Mouse (Mus musculus) kidney, adult 2 months (tissue): ENCODE measurements around the gene Ccne1. TPM values are rescaled to one million over a fixed set of nuclear protein-coding genes. Genes with fewer than 3 reads are reported as not detected.

Experiments
- DNase-seq: peaks from one replicate; pipeline ENCODE4 v3.0.0; 2021
- H3K27ac ChIP-seq: fragments of 200-500 bp; 2 replicates; pipeline ENCODE4 v1.5.1; 2012; ENCODE audit warnings: low read depth, low read length, control low read depth, inconsistent platforms; ENCODE audit not compliant: insufficient read depth
- H3K27me3 ChIP-seq: fragments of 200-500 bp; replicated peaks from 2 replicates; pipeline ENCODE4 v1.6.1; 2012; ENCODE audit warnings: mild to moderate bottlenecking, moderate library complexity, low read length, inconsistent platforms; ENCODE audit not compliant: control insufficient read depth, insufficient read depth
- H3K36me3 ChIP-seq: fragments of 200-500 bp; 2 replicates; pipeline ENCODE4 v1.6.1; 2012; ENCODE audit warnings: mild to moderate bottlenecking, moderate library complexity, low read length, inconsistent platforms; ENCODE audit not compliant: control insufficient read depth, insufficient read depth
- H3K4me1 ChIP-seq: fragments of 200-500 bp; 2 replicates; pipeline ENCODE4 v1.6.1; 2011; ENCODE audit warnings: low read length; ENCODE audit not compliant: control insufficient read depth, insufficient read depth
- H3K4me3 ChIP-seq: fragments of 200-500 bp; 2 replicates; pipeline ENCODE4 v1.5.1; 2011; ENCODE audit warnings: mild to moderate bottlenecking, low read depth, low read length, control low read depth; ENCODE audit not compliant: insufficient read depth
- CTCF ChIP-seq: fragments of 200-500 bp; conservative IDR thresholded peaks from 2 replicates; pipeline ENCODE4 v1.5.1; 2011; ENCODE audit warnings: low read depth, mild to moderate bottlenecking, control low read depth, low read length, moderate library complexity, mixed read lengths; ENCODE audit not compliant: insufficient read depth, insufficient read length
- POLR2A ChIP-seq: fragments of 200-500 bp; IDR thresholded peaks from one replicate; pipeline ENCODE4 v1.6.1; 2011; ENCODE audit warnings: low read depth, low read length, control low read depth
- WGBS: fragments of 180-500 bp; shearing (Covaris S2); methylation state at CpG from one replicate; pipeline ENCODE4 v1.1.7; 2018; 5-methylcytosine and 5-hydroxymethylcytosine counted together
- polyA plus RNA-seq: library from polyadenylated mRNA; depleted of rRNA; stranded (reverse); fragments of >200 nt; gene quantifications from 2 replicates; pipeline ENCODE4 v1.2.3, GENCODE M21; 2012; rRNA removed

The Ccne1 gene
- polyA plus RNA-seq, 1 experiment = 0.95 TPM

DNA sequence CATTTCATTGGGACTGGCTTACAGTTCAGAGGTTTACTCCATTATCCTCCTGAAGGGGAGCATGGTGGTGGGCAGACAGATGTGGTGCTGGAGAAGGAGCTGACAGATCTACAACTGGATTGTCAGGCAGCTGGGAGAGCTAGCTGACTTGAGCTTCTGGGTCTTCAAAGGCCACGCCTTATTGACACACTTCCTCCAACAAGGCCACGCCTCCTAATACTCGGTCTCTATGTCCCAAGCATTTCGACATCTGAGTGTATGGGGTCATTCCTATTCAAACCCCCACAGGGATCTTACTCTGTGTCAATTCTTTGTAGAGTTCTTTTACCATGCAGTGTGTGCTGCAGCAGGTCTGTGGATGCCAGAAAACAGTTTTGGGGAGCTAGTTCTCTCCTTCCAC lies 42.9 kb downstream of the Ccne1 start:
- no peak overlapping the region for H3K4me3 ChIP-seq
- no peaks in the 10 kb centered on the region for H3K36me3 ChIP-seq
- 56% methylated on average over 4 of the region's 4 CpGs for WGBS
- no peak for DNase-seq
- H3K27ac ChIP-seq = no peak overlapping the region
- TF ChIP-seq POLR2A = no peak
- TF ChIP-seq CTCF = no peak
- no peaks in the 10 kb centered on the region for H3K27me3 ChIP-seq
- no peaks in the 10 kb centered on the region for H3K4me1 ChIP-seq

DNA sequence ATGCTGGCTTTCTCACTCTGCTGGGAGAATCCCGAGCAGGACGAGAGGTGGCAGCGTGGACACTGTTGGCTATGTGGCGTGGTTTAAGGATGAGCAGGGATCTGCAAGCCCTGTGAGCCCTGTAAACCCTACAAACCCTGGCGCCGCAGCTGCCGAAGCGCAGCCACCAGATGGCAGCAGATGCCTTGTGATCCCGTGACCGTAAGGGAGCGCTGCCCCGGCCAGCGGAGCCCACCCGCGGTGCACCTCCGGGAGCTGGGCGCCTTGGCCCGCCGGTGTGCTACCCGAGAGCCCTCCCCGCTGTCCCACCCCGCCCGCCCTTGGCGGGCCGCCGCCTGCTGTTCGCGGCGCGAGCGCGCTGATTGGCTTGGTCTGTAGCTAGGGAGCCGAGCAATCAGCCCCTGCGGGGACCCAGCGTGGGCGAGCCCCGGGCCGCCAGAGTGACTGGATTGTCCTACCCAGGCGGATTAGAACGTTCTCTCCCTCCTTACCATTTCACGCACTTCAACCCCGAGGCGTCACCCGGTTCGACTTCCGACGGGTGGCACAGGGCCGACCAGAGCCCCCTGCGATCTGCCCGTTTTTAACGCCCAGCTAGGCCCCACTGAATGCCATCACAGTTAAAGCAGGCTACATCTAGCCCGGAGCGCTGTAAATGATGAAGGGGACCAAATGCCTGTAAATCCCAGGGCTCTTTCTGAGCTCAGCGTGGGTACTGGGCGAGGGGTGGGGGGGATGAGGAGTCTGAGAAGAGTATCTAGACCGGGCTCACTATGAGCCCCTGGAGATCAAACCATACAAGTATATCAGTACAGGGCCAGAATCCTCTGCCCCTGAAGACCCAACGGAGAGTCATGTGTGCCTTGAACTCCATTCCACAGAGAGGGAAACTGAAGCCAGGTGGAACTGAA lies 46.0 kb downstream of the Ccne1 start:
- H3K36me3 ChIP-seq = no peaks in the 10 kb centered on the region
- peak overlapping the region; percentile 57 for H3K4me3 ChIP-seq
- 3% methylated on average over 56 of the region's 57 CpGs for WGBS
- peak; percentile 85 for DNase-seq
- H3K27ac ChIP-seq = no peak overlapping the region
- H3K4me1 ChIP-seq = no peaks in the 10 kb centered on the region
- H3K27me3 ChIP-seq = no peaks in the 10 kb centered on the region
- TF ChIP-seq CTCF (peak; percentile 90), POLR2A (no peak)

DNA sequence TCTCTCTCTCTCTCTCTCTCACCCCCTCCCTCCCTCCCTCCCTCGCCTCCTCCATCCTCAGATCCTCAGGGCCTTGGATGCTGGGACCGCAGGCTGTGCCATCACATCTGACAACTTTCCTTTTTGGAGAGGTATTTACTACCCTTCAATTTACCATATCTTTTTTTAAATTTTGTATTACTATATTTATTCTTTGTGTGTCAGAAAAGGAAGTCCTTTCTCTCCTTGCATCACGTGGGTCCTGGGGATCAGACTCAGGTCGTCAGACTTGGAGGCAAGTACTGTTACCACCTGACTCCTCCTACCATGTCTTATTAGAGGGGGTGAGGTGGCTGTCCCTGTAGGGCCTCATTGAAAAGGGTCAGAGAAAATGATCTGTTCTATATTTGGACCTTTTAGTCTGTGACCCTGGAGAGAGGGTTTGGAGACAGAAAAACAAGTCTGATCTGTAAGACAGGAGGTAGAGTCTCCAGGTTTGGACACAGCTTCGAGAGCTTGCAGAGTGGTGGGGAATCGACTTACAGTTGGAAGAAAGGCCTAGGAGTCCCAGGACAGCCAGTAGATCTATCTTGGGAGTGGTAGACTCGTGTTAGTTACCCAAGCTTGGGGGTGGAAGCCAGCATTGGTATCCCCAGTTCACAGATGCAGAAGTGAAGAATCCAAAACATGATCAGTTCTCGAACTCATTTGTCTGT lies 47.6 kb downstream of the Ccne1 start:
- Histone ChIP-seq H3K27me3 (no peaks in the 10 kb centered on the region), H3K4me1 (no peaks in the 10 kb centered on the region), H3K36me3 (no peaks in the 10 kb centered on the region), H3K27ac (no peak overlapping the region), H3K4me3 (no peak overlapping the region)
- TF ChIP-seq POLR2A (no peak), CTCF (no peak)
- 74% methylated on average over 8 of the region's 8 CpGs for WGBS
- no peak for DNase-seq

DNA sequence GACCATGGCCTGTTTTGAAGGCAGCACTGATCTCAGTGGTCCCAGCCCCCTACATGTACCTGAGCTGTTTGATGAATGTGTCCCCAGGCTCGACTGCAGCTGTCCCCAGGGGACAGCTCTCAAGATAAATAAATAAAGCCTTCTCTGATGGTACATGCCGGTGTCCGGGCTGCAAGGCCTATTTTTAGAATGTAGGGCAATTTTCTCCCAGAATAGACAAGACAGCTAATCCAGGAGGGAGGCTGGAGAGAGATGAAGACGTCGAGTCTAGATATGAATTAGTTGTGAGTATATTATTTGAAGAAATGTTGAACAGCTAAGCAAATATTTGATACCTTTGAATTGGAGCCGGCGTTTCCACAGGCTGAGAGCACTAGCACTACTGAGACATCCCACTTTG lies 48.2 kb downstream of the Ccne1 start:
- Histone ChIP-seq H3K27ac (no peak overlapping the region), H3K4me3 (no peak overlapping the region), H3K4me1 (no peaks in the 10 kb centered on the region), H3K27me3 (no peaks in the 10 kb centered on the region), H3K36me3 (no peaks in the 10 kb centered on the region)
- TF ChIP-seq CTCF (no peak), POLR2A (no peak)
- 60% methylated on average over 7 of the region's 7 CpGs for WGBS
- DNase-seq = no peak

DNA sequence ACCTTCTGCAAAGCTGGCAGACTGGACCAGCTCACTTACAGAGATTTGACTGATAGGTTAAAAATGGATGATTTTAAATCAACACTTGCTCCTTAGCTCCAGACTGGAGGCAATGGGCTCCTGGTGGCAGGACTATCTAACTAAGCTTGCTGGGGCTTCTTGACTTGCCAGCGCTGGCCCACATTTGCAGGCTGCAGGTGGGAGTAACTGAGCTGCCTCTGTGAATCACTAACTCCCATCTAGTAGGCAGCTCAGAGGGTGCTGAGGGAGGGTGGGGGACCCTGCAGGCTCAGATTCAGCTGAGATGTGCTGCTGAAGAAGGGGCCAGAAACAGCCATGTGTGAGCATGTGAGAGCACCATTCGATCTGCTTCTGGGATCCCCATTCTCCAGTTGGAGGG lies 51.3 kb downstream of the Ccne1 start:
- Histone ChIP-seq H3K36me3 (no peaks in the 10 kb centered on the region), H3K4me1 (no peaks in the 10 kb centered on the region), H3K27me3 (no peaks in the 10 kb centered on the region), H3K4me3 (no peak overlapping the region), H3K27ac (no peak overlapping the region)
- TF ChIP-seq POLR2A = no peak
- TF ChIP-seq CTCF = no peak
- WGBS = 68% methylated on average over 2 of the region's 2 CpGs
- DNase-seq = no peak

DNA sequence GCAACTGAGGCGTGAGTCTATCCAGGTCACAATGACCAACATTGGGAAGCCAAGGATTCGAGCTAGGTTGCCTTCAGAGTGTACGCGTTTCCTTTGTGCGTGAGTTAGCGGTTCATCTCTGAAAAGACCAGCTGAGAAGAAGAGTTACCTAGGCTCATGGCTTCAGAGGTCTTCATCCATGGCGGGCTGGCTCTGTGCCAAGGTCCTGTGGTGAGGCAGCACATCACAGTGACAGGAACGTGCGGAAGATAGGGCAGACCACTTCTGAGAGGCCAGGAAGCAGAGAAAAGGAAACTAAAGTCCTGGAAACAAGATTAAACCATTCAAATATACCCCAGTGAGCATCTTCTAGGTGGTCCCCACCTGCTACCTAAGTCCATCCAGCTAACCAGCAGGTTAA lies 53.1 kb downstream of the Ccne1 start:
- no peak for TF ChIP-seq CTCF

More for the DNA sequence above, 53.1 kb downstream of the Ccne1 start:
- Histone ChIP-seq H3K36me3 (no peaks in the 10 kb centered on the region), H3K4me3 (no peak overlapping the region), H3K4me1 (no peaks in the 10 kb centered on the region), H3K27ac (no peak overlapping the region), H3K27me3 (no peaks in the 10 kb centered on the region)
- DNase-seq = no peak
- WGBS = 92% methylated on average over 9 of the region's 9 CpGs

Other genes with a start within 250 kb of the Ccne1 start
- gene Uri1, start 84.0 kb downstream of the Ccne1 start, polyA plus RNA-seq = 6.1 and 7.1 TPM in 2 replicates
- gene 1600014C10Rik, start 75.7 kb upstream of the Ccne1 start, polyA plus RNA-seq = 31.0 and 39.7 TPM in 2 replicates
- gene Plekhf1, start 120.5 kb upstream of the Ccne1 start, polyA plus RNA-seq = 6.3 and 6.4 TPM in 2 replicates
- 10.6 and 11.0 TPM in 2 replicates for gene Pop4, start 163.9 kb upstream of the Ccne1 start, polyA plus RNA-seq